Mouse (Mus musculus) retina, embryonic 14.5 days (tissue): ENCODE data around the gene Gm7075.
A peak's percentile ranks its signal among the peaks of the same experiment; 100 is the strongest.
"Not testable (repeated sequence)": the region's sequence is repeated elsewhere in the genome, so short reads cannot be mapped to it uniquely, and the experiment has no call there.

ENCODE experiments used
- DNase-seq: peaks from one replicate; pipeline ENCODE4 v3.0.0-alpha.2; 2015; ENCODE audit warnings: low spot score

Gm7075 gene

DNA sequence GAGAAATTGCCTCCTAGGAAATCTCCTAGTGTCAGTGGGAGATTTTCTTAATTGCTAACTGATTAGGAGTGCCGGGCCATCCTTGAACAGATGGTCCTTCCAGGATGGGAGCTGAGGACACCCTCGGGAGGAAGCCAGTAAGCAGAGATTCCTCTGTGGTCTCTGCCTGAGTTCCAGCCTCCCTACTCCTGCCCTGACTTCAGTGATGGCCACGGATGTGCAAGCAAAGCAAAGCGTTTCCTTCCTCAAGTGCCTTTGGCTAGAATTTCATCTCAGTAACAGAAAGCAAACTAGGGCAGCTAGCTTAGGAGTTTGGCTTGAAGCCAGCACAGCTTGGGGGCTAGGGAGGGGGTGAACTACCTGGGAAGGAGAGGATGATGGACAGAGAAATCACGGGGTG lies 4.5 kb downstream of the Gm7075 start:
- DNase-seq = no peak

DNA sequence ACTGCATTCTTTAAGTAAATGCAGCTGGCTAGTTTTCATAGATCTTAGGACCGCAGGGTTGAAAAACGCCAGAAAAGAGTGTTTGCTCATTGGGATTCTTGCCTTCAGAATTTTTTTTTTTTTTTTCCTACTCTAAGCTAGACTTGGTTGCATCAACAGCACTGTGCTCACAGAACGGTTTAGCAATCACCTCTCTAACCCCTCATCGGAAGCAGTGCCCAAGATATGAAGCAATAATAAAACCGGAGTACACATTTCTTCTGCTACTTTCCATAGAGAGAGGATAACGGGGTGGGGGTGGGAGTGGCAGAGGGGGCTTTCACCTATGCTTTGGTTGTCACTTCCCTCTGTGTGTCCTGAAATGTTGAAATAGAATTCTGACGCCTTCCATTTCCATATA lies 5.7 kb downstream of the Gm7075 start:
- DNase-seq = no peak

DNA sequence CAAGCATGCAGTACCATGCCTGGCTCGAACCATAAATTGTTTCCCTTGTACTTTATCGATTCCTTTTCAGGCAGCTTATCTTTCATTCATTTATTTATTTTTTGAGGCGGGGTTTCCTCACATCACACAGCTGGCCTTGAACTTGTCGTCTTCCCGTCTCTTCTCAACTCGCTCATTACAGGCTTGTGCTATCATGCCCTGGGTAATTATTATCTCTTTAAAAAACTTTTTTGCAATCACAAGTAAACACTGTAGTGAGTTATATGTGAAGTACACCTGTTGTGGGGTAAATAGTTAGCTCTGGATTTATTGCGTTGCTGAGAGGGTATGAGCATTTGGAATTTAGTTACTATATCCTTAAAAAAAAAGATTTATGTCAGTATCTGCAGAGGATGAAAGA lies 6.3 kb downstream of the Gm7075 start:
- DNase-seq = no peak

DNA sequence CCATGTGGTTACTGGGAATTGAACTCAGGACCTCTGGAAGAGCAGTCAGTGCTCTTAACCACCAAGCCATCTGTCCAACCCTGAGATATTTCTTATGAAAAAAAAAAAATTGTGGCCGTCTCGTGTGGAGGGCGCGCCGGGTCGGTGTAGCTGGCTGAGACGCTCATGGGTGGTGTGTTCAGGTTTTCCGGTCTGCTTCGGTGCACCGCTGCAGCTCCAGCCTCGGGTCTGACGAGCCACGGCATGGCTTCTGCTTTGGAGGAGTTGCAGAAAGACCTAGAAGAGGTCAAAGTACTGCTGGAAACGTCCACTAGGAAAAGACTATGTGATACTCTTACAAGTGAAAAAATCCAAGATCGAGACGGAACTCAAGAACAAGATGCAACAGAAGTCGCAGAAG lies 8.8 kb downstream of the Gm7075 start:
- DNase-seq = no peak

DNA sequence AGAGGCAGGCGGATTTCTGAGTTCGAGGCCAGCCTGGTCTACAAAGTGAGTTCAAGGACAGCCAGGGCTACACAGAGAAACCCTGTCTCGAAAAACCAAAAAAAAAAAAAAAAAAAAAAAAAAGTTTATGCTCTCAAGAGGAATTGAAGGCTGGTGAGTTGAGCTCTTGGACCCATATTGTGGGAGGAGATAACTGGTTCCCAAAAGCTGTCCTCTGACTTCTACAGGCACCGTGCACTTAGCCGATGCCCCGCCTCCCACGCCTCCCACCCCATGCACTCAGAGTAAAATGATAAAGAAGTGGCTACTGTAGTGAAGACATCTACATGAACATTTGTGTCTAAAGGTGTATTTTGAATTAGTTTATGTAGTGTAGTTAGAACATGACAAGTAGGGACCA lies 9.9 kb downstream of the Gm7075 start:
- not testable (repeated sequence) for DNase-seq

DNA sequence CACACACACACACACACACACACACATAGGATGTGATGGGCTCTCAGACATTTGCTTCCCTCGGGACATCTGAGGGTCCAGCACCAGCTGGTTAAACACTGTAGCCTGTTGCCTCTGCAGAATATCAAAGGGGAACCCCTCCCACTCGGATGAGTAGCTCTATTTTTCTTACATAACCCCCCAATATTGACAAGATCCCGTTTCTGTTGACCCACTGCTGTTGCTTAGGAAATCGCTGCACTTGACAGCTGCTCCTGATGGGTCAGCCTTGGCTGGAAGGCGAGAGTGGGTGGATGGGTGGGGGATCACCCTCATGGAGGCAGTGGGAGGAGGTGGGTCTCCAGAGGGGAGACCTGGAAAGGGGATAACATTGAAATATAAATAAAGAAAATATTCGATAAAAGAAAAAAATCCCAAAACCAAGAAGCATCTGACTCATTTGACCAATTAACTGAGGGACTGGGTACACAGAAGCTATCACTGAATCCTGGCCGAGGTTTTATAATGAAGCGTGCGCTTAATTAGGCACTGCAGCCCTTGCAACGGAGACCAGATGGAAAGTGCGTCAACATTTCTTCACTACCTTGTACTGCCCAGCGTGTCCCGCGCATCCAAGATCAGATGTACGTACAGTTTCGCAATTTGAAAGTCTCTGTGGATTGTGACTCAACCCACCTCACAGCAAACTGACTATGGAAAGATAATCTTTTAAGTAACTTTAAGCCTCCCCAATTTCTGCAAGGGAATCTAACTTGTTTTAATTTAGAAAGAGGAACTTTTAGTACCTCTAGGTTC lies 11.2 kb downstream of the Gm7075 start:
- DNase-seq = peak; percentile 18

DNA sequence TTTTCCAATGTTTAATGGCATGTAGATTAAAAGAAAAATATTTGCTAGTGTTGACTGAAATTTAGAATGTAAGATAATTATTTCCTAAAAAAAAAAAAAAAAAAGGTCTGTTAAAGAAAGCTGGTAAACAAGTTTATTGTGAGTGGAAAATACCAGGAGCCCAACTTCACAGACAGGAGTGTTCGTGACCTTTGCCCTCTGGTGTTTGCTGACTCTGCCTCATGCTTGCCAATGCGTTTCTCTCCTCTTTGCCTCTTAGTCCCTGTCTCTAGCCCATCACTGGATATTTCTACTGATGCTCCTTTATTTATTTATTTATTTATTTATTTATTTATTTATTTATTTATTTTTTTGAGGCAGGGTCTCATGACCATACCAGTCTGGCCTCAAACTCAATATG lies 18.0 kb downstream of the Gm7075 start:
- DNase-seq = no peak

DNA sequence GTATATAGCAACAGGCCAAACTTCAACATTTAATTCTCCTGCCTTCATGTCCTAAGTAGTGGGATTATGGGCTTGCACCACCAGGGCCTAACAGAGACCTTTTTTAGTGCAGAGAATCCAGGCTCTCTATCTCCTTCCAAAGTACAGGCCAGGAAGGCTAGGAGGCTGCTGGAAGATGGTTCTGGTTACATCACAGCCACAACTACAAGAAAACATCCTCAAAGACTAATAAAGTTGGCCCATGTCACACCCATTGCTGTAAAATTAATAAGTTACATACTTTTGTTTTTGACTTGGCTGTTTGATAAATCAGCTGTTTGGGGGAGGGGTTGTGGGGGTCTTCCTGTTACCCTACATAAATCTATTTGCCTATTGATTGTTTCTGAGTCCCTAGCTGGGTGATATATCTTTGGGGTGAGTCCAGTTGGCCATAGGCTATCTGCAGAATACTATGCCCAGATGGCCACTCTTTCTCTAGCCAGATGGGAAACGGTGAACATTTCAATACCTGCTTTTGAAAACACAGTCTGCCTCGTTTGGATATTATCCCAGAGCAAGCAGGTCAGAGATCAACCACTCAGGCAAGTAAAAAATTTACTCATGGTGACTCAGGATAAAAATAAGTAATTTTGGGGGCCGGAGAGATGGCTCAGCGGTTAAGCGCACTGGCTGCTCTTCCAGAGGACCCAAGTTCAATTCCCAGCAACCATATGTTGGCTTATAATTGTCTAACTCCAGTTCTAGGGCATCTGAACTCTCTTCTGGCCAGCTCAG lies 18.7 kb downstream of the Gm7075 start:
- DNase-seq = no peak

DNA sequence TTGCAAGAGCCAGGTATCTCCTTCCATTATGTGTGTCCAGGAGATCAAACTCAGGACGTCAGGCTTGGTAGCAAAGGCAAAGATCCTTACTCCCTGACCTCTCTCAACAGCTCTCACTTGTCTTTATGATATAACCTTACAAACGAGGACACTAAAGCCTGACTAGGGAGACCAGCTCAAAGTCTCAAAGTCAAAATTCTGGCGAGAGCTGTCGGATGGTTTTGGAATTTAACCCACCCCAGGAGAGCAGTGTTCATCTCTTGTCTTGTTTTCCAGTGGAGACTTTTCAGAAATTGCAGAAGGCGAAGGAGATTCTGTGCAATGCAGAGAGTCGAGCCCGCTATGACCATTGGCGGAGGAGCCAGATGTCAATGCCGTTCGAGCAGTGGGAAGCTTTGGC lies 24.6 kb downstream of the Gm7075 start:
- DNase-seq = no peak

DNA sequence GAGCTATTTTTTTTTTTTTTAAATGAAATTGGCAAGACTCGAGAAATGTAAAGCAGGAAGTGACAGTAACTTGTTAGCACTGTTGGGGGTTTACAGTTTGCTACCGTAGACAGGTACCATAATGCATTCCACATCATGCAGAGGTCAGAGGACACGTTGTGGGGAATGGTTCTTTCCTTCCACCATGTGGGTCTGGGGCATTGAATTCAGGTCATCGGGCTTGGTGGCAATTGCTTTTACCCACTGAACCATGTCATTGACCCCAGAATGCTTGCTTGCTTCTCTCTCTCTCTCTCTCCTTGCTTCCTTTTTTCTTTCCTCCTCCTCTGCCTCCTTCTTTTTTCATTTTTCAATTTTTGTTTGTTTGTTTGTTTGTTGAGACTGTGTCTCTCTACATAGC lies 32.6 kb downstream of the Gm7075 start:
- DNase-seq = peak; percentile 69

DNA sequence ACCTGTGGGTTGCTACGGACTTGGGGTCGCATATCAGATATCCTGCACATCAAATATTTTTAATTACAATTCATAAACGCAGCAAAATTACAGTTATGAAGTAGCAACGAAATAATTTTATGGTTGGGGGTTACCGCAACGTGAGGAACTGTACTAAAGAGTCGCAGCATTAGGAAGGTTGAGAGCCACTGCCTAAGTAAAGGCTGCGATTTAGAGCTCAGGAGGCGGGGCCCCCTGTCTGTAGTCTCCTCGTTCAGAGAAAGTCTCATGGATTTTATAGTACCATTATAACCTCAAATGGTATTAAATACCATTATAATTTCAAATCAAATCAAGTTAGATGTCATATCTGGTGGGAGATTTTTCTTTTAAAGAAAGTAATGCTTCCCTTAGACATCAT lies 34.6 kb downstream of the Gm7075 start:
- peak; percentile 39 for DNase-seq

DNA sequence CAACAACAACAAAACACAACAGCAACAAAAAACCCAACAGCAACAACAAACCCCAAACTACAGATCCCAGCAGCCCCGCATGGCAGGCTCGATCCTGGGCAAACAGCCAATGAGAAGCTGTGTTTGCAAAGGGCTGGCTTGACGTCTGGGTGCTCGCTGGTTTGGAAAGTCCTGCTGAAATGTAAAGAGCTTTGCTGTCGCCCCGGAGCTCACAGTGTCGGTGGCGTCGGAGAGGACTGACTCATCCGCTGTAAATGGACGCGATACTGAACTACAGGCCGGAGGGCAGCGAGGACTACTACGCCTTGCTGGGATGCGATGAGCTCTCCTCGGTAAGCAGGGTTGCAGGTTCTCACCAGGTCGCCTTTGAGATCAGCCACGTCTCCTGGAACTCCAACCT lies 35.1 kb downstream of the Gm7075 start:
- DNase-seq = peak; percentile 85

DNA sequence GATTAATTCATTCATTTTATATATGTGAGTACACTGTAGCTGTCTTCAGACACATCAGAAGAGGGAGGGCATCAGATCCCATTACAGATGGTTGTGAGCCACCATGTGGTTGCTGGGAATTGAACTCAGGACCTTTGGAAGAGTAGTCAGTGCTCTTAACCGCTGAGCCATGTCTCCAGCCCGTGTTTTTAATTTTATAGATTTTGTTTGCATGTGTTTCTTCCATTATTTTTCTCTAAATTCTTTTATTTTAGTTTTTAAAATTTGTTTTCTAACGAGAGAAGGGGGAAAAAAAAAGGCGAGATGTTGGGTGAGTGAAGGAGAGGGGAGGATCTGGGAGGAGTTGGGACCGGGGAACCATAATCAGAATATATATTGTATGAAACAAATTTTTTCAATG lies 35.7 kb downstream of the Gm7075 start:
- DNase-seq = not testable (repeated sequence)

DNA sequence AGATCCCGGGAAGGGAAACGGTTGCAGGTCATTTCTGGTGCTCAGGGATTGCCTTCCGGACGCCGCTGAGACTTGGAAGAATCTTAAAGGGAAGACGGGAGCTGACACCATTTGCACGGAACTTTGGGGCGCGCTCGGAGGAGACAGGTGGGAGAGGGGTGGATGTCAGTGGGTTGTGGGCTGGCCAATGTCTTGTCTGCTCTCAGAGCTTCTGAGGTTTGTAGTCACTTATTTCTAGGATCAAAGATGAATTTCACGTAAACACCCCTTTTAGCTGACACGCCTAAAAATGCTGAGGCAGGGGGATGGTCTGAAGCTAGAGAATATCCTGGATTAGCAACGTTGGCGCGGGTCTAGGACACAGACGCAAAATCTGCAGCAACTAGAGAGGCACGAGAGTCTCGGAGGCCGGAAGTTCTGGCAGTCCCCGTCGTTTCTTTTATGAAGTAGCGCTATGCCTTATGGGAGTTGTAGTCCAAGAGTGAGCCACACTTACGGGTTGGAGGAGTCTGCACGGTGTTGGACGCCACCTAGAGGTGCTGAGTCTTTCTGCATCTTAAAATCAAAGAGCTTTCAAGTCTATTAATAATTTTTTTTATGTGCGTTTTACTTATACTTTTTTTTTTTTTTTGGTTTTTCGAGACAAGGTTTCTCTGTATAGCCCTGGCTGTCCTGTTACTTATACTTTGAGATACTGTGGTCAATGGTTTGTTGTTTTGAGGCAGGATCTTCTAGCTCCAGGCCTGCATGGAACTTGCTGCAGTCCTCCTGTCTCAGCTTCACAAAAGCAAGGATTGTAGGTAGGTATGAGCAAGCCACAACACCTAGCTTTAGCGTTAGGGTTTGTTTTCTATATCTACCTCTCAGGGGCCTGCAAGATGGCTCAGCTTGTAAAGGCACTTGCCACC lies 39.0 kb downstream of the Gm7075 start, which contains the start of gene Dnajc12:
Dnajc12 (plus strand) TSS at position 72 of the 908 bp plus-strand sequence.
- peak; percentile 98 for DNase-seq

DNA sequence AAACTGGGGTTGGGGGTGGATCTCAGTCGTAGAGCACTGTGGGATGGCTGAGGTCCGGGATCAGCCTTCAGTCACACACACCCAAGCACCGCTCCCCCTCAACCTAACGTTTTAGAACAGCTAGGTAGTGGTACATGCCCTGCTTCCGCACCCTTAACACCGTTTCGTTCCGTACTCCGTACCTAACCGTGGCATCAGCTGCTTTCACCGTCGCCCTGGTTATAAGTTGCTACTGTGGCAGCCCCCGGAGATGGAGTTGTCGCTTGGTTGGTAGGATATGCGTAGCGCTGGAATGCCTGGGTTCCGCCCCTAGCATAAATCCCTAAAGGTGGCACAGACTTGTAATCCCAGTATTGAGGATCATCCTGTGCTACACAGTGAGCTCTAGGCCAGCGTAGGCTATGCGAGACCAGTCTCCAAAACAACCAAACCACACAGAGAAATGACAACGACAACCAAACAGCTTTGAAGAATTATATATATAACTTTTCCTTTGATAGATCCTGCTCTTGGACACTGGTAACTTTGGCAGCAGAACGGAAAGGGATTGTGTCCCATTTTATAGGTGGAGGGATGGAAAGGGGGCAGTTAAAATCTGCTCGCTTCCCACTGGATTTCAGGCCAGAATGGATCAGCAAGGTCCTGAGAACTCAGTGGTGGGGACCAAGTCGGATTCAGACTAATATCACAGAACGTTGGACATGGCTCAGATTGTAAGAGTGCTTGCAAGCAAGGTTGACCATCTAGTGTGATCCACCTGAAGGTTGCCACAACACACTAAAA lies 39.9 kb downstream of the Gm7075 start, which contains the start of gene Sirt1:
Sirt1 (minus strand) TSS at position 207 of the 783 bp plus-strand sequence.
- DNase-seq = peak; percentile 20

DNA sequence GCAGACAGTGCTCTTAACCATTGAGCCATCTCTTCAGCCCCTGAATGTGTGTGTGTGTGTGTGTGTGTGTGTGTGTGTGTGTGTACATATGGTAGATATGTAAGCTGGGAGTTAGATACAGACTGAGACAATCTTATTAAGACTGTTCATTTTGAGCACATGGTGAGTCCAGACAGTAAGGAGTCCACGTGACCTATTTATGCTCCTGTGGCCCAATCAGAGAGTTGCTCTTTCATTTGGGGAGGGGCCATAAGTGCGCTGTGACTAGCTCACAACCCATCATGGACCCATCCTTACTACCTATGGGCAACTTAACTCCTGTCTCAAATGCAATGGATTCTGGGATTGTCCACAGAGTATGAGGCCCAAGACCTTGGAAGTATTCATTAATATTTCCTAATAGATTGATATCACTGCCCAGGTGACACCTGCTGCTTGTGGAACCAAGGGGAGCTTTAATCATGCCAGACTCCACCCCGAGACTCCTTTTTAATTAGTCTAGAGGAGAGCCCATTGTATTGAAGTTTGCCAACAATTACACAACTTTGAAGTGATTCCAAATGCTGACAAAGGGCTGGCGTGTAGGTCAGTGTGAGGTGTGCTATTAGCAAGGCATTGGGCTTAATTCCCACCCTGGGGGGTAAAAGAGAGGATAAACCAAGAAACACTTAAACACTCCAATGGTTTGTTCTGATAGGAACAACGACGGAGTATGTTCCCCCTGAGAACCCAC lies 42.5 kb downstream of the Gm7075 start:
- DNase-seq = no peak

DNA sequence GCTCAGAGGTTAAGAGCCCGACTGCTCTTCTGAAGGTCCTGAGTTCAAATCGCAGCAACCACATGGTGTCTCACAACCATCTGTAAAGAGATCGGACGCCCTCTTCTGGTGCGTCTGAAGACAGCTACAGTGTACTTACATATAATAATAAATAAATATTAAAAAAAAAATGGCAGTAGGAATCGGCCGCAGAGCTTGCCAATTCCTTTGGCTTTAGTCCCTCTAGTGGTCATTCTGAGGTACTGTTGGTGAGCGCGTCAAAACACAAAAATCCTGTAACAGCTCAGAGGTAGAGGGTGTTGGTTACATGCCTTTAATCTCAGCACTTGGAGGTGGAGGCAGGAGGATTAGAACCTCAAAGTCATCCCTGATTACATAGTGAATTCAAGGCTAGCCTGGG lies 44.1 kb downstream of the Gm7075 start:
- peak; percentile 88 for DNase-seq

DNA sequence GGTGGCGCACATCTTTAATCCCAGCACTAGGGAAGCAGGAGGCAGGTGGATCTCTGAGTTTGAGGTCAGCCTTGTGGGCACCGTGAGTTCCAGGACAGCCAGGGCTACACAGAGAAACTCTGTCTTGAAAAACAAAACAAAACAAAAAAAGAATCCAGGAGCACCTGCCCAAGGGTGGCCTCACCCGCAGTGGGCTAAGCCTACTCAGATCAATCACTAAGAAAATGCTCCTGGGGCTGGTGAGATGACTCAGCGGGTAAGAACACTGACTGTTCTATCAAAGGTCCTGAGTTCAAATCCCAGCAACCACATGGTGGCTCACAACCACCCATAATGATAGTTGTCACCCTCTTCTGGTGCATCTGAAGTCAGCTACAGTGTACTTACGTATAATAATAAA lies 45.3 kb downstream of the Gm7075 start:
- no peak for DNase-seq
